Mouse (Mus musculus): ENCODE data around the gene Nqo2. TPM values are rescaled to one million over a fixed set of nuclear protein-coding genes. Genes with fewer than 3 reads are reported as not detected.

Gene Nqo2
- total RNA-seq, 1 experiment, result 12.2 TPM

DNA sequence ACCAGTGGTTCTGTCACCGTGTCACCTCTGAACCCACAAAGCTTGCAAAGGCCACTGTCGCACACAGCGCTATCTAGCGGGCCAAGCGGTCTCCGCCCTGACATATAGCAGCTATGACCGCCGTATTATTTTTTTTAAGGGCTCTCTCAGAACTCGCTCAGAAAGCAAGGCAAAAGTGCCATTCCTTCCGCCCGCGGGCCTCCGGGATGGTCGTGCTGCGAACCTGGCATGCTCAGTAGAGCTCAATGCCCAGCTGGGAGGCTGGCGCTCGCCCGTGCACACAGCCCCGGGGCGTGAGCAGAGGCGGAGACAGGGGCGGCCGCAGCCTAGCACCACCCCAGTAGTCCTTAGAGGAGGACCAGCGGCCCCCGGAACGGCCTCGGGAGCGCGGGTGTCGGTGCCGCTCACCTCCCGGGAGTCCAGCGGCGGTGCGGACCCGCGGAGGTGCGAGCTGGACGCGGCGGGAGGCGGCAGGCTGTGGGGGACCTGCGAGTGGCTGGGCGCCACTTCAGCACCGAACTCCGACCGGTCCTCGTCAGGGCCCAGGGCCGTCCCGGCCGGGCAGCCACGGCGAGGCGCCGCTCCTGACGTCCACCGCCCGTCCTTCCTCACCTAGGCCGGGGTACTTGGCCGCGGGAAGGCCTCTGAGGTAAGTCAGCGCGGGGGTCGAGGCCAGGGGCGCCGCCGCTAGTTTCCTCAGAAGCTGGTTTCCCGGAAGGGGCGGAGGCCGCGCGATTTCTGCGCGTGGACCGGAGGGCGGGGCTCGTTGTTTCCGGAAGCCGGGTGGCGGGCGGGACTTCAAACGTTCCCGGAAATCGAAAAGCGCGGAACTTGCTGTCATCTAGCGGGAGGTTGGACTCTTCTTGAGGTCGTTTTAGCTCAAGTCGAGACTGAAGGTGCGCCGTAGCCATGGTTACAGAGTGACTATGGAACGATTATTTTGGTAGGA is 37.8 kb downstream of the Nqo2 start, which contains the start of the genes Ripk1 and Serpinb6a:
Gene Ripk1 (plus strand): TSS at position 306 of the 949 bp plus-strand sequence.
Gene Serpinb6a (minus strand): TSS at position 737 of the 949 bp plus-strand sequence.
- Histone ChIP-seq H3K36me3 (ENCODE audit: control insufficient read depth, insufficient read depth, low read length, poor library complexity, severe bottlenecking) (no peaks in the 10 kb centered on the region), H3K9ac (ENCODE audit: insufficient read depth, low read depth, low read length, poor library complexity, severe bottlenecking) (peak within 1 kb of the TSS; percentile 88), H3K9me3 (ENCODE audit: control insufficient read depth, insufficient read depth, low read depth, low read length) (no peaks in the 10 kb centered on the region), H3K27ac (ENCODE audit: insufficient read depth, low read depth, low read length, poor library complexity, severe bottlenecking) (no peak within 1 kb of the TSS), H3K4me1 (ENCODE audit: control insufficient read depth in 2 of 2, insufficient read depth in 2 of 2, low read length in 2 of 2, poor library complexity in 1 of 2) (0 out of 4 replicates have a peak, but pooled peaks cover 0 to 5% of the 10 kb centered on the region in 2 experiments), H3K4me3 (ENCODE audit: insufficient read depth in 1 of 2, low read depth in 1 of 2, low read length in 2 of 2, poor library complexity in 1 of 2, severe bottlenecking in 1 of 2) (peak within 1 kb of the TSS; percentile 82 to 95)
- in situ Hi-C loops (cut with MboI; ENCODE audit: low sequenced_read_pairs in 2 of 2, unreplicated experiment in 2 of 2), result no loop called here
- TF ChIP-seq ZNF384 (IDR thresholded peaks at IDR 0.05; ENCODE audit: low read depth, low read length) (peak; percentile 64; the same call in 1 of the 2 replicates), CHD2 (IDR thresholded peaks at IDR 0.05; ENCODE audit: low read depth, low read length) (no peak), HCFC1 (IDR thresholded peaks at IDR 0.05; ENCODE audit: borderline replicate concordance, insufficient read depth, low read length) (0 out of 2 replicates have a peak, but pooled peaks have one; percentile 37)
- DNase-seq (ENCODE audit: low read depth, low spot score), result peak; percentile 75

DNA sequence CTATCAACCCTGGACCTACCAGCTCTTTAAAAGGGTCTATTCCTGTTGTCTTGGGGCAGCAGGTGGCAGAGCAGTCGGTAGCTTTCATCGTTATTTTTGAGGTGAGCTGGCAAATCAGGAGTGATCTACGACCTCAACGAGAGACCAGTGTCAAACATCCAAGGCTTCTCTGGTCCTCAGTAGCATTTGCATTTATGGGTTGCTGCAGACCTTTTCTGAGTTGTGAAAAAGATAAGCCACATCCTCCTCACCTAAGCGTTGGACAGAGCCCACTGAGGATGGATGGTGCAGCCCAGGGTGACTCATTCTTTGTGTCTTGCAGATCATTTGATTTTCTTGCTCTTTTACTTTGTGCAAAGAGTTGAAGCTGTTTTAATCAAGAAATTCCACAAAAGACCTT is 38.6 kb downstream of the Nqo2 start:
- TF ChIP-seq CHD2 (IDR thresholded peaks at IDR 0.05; ENCODE audit: low read depth, low read length) (no peak), ZNF384 (IDR thresholded peaks at IDR 0.05; ENCODE audit: low read depth, low read length) (no peak), MAFK (IDR thresholded peaks at IDR 0.05; ENCODE audit: insufficient read depth, low read depth, low read length) (no peak), HCFC1 (IDR thresholded peaks at IDR 0.05; ENCODE audit: borderline replicate concordance, insufficient read depth, low read length) (no peak), ZC3H11A (IDR thresholded peaks at IDR 0.05; ENCODE audit: borderline replicate concordance, low read depth, low read length) (no peak)
- DNase-seq (ENCODE audit: low read depth, low spot score), result no peak
- in situ Hi-C loops (cut with MboI; ENCODE audit: low sequenced_read_pairs in 2 of 2, unreplicated experiment in 2 of 2), result no loop called here
- no peak overlapping the region for H3K27ac ChIP-seq (ENCODE audit: insufficient read depth, low read depth, low read length, poor library complexity, severe bottlenecking)
- H3K4me3 ChIP-seq (ENCODE audit: insufficient read depth in 1 of 2, low read depth in 1 of 2, low read length in 2 of 2, poor library complexity in 1 of 2, severe bottlenecking in 1 of 2), result peak overlapping the region; percentile 82 to 95
- H3K9ac ChIP-seq (ENCODE audit: insufficient read depth, low read depth, low read length, poor library complexity, severe bottlenecking), result 0 out of 2 replicates have a peak overlapping the region, but pooled peaks have one; percentile 13
- no peaks in the 10 kb centered on the region for H3K36me3 ChIP-seq (ENCODE audit: control insufficient read depth, insufficient read depth, low read length, poor library complexity, severe bottlenecking)
- H3K9me3 ChIP-seq (ENCODE audit: control insufficient read depth, insufficient read depth, low read depth, low read length), result no peaks in the 10 kb centered on the region
- 0 out of 4 replicates have a peak, but pooled peaks cover 0 to 5% of the 10 kb centered on the region in 2 experiments for H3K4me1 ChIP-seq (ENCODE audit: control insufficient read depth in 2 of 2, insufficient read depth in 2 of 2, low read length in 2 of 2, poor library complexity in 1 of 2)

DNA sequence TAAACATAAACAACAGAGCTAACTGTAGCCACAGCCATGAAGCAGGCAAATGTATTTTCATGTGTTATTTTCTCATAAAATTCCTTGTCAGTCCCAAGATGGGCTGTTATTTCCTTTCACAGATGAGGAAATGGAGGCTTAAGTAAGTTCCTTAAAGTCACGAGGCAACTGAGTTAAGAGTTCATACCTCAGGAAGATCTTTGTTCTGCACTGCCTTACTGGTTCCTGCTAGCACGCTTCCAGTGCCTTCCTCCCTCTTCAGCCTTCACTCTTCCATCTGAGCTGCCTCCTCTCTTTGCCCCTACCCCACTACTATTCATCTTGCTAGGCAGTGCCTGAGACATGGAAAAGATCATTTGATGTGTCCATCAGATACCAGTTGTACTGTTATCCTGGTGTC is 42.7 kb downstream of the Nqo2 start:
- Histone ChIP-seq H3K4me3 (ENCODE audit: insufficient read depth in 1 of 2, low read depth in 1 of 2, low read length in 2 of 2, poor library complexity in 1 of 2, severe bottlenecking in 1 of 2) (no peak overlapping the region), H3K27ac (ENCODE audit: insufficient read depth, low read depth, low read length, poor library complexity, severe bottlenecking) (no peak overlapping the region), H3K36me3 (ENCODE audit: control insufficient read depth, insufficient read depth, low read length, poor library complexity, severe bottlenecking) (no peaks in the 10 kb centered on the region; the same call in 1 of the 2 replicates), H3K9ac (ENCODE audit: insufficient read depth, low read depth, low read length, poor library complexity, severe bottlenecking) (no peak overlapping the region), H3K9me3 (ENCODE audit: control insufficient read depth, insufficient read depth, low read depth, low read length) (no peaks in the 10 kb centered on the region), H3K4me1 (ENCODE audit: control insufficient read depth in 2 of 2, insufficient read depth in 2 of 2, low read length in 2 of 2, poor library complexity in 1 of 2) (0 out of 4 replicates have a peak, but pooled peaks cover 0 to 2% of the 10 kb centered on the region in 2 experiments)
- in situ Hi-C loops (cut with MboI; ENCODE audit: low sequenced_read_pairs in 2 of 2, unreplicated experiment in 2 of 2), result no loop called here
- DNase-seq (ENCODE audit: low read depth, low spot score), result no peak
- TF ChIP-seq ZNF384 (IDR thresholded peaks at IDR 0.05; ENCODE audit: low read depth, low read length) (no peak), MAFK (IDR thresholded peaks at IDR 0.05; ENCODE audit: insufficient read depth, low read depth, low read length) (no peak), HCFC1 (IDR thresholded peaks at IDR 0.05; ENCODE audit: borderline replicate concordance, insufficient read depth, low read length) (no peak), ZC3H11A (IDR thresholded peaks at IDR 0.05; ENCODE audit: borderline replicate concordance, low read depth, low read length) (no peak), CHD2 (IDR thresholded peaks at IDR 0.05; ENCODE audit: low read depth, low read length) (no peak)

DNA sequence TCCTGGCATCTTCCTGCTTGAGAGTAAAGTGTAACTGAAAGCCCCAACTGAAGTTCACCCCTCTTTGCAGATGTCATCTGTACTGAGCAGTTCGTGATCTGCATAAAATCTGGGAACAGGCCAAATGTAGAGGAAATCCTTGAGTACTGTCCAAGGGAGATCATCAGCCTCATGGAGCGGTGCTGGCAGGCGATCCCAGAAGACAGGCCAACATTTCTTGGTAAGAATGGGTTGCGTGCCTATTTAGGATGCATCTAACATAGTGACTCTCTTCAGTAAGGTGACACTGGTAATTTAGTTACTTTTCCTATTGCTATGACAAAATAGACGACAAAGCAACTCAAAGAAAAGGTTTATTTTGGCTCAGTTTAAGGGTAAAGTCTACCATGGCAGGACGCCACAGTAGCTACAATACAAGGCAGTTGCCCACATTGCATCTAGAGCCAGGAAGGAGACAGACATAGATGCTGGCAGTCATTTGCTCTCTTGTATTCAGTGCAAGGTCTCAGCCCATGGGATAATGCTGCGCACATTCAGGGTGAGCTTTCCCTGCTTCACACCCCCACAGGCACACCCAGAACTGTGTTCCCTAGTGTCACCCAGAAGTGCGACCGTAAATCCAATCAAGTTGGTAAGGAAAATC is 52.6 kb downstream of the Nqo2 start:
- TF ChIP-seq ZC3H11A (IDR thresholded peaks at IDR 0.05; ENCODE audit: borderline replicate concordance, low read depth, low read length) (no peak), MAFK (IDR thresholded peaks at IDR 0.05; ENCODE audit: insufficient read depth, low read depth, low read length) (no peak), CHD2 (IDR thresholded peaks at IDR 0.05; ENCODE audit: low read depth, low read length) (no peak), HCFC1 (IDR thresholded peaks at IDR 0.05; ENCODE audit: borderline replicate concordance, insufficient read depth, low read length) (no peak), ZNF384 (IDR thresholded peaks at IDR 0.05; ENCODE audit: low read depth, low read length) (no peak)
- H3K9ac ChIP-seq (ENCODE audit: insufficient read depth, low read depth, low read length, poor library complexity, severe bottlenecking), result no peak overlapping the region
- H3K4me1 ChIP-seq (ENCODE audit: control insufficient read depth in 2 of 2, insufficient read depth in 2 of 2, low read length in 2 of 2, poor library complexity in 1 of 2), result no peaks in the 10 kb centered on the region
- no peak overlapping the region for H3K27ac ChIP-seq (ENCODE audit: insufficient read depth, low read depth, low read length, poor library complexity, severe bottlenecking)
- peaks cover 4% of the 10 kb centered on the region for H3K36me3 ChIP-seq (ENCODE audit: control insufficient read depth, insufficient read depth, low read length, poor library complexity, severe bottlenecking)
- no peak for DNase-seq (ENCODE audit: low read depth, low spot score)
- no peaks in the 10 kb centered on the region for H3K9me3 ChIP-seq (ENCODE audit: control insufficient read depth, insufficient read depth, low read depth, low read length)
- in situ Hi-C loops (cut with MboI; ENCODE audit: low sequenced_read_pairs in 2 of 2, unreplicated experiment in 2 of 2), result no loop called here
- H3K4me3 ChIP-seq (ENCODE audit: insufficient read depth in 1 of 2, low read depth in 1 of 2, low read length in 2 of 2, poor library complexity in 1 of 2, severe bottlenecking in 1 of 2), result no peak overlapping the region
